Mouse (Mus musculus) intestine, embryonic 16.5 days (tissue): Measurements from ENCODE around the gene Hdac7. TPM values are rescaled to one million over a fixed set of nuclear protein-coding genes. Genes with fewer than 3 reads are reported as not detected.

ENCODE experiments used
- ATAC-seq: fragments of 200-750 bp; cut with Nextera tagmentation; 2 replicates; pipeline ENCODE4 v1.8.0; 2017; ENCODE audit warnings: moderate TSS enrichment, moderate library complexity
- H3K27ac ChIP-seq: fragments of 300-500 bp; sonication (generic); 2 replicates; pipeline ENCODE4 v1.5.1; 2014; ENCODE audit warnings: mild to moderate bottlenecking, low read length
- H3K27me3 ChIP-seq: fragments of 300-500 bp; sonication (generic); replicated peaks from 2 replicates; pipeline ENCODE4 v1.6.1; 2014; ENCODE audit warnings: low read length, control low read depth, mixed read lengths; ENCODE audit not compliant: control insufficient read depth, insufficient read depth
- H3K36me3 ChIP-seq: fragments of 300-500 bp; sonication (generic); 2 replicates; pipeline ENCODE4 v1.6.1; 2014; ENCODE audit warnings: low read length, control low read depth; ENCODE audit not compliant: control insufficient read depth, insufficient read depth
- H3K4me1 ChIP-seq: fragments of 300-500 bp; sonication (generic); 2 replicates; pipeline ENCODE4 v1.6.1; 2014; ENCODE audit warnings: low read length, control low read depth, mixed read lengths; ENCODE audit not compliant: control insufficient read depth, insufficient read depth
- H3K4me2 ChIP-seq: fragments of 300-500 bp; sonication (generic); 2 replicates; pipeline ENCODE4 v1.6.1; 2014; ENCODE audit warnings: low read depth, low read length, control low read depth
- H3K4me3 ChIP-seq: fragments of 300-500 bp; sonication (generic); 2 replicates; pipeline ENCODE4 v1.5.1; 2014; ENCODE audit warnings: mild to moderate bottlenecking, low read length
- H3K9ac ChIP-seq: fragments of 300-500 bp; sonication (generic); 2 replicates; pipeline ENCODE4 v1.6.1; 2014; ENCODE audit warnings: low read depth, low read length
- H3K9me3 ChIP-seq: fragments of 300-500 bp; sonication (generic); 2 replicates; pipeline ENCODE4 v1.6.1; 2016; ENCODE audit warnings: low read length, control low read depth; ENCODE audit not compliant: control insufficient read depth
- WGBS: fragments of 180-500 bp; shearing (Covaris S2); extraction: QIAGEN DNeasy Blood & Tissue Kit; methylation state at CpG from one replicate; pipeline ENCODE4 v1.1.7; 2014; 5-methylcytosine and 5-hydroxymethylcytosine counted together
- polyA plus RNA-seq: library from polyadenylated mRNA; unstranded; fragments of >200 nt; fragmentation: Nextera tagmentation; extraction: Ambion mirVana; gene quantifications from 2 replicates; pipeline ENCODE4 v1.2.1, GENCODE M21; 2015

The Hdac7 gene
- polyA plus RNA-seq, 1 experiment from 2014 or later = 15.8 TPM

DNA sequence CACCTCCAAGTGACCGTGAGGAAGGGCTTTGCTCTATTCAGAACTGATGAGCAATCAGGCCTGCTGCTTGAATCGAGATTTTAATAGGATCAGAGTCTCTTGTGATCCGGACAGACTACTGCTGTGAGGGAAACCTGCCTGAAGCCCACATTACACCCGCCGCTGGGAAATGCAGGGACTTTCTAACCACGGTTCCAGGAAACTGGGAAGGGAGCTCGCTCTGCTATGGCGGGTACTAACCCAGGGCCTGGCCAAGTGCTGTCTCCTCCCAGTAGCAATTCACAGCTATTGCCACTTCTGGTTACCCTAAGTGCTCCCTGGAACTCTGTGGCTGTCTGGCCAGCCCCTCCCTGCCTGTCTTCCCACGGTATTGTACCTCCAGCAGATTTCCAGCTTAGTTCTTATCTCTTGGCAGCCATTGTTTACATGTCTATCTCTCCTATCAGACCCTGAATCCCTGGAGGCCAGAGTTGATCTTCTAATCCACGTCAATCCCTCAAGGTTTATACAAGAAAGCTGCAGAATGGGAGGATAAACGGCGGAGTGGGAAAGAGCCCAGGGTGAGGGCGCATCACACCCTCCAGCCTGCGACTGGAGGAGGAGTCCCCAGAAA, 18.7 kb upstream of the Hdac7 start:
- 41% methylated on average over 14 of the region's 14 CpGs for WGBS

DNA sequence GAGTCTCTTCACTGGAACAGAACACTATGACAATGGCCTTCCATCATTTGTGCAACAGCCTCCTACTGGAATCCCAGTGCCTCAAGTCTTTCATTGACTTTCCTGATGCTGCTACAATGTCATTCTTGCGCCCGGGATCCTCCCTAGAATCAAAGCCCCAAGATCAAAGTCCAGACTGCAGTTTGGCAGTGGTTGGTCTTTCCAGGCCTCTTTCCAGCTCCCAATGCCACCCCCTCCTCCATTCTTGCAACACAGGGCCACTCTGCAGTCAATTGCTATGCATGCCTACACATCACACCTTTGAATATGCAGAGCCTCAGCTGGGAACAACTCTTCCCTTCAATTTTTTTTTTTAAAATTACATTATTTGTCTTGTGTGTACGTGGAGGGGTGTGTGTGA, 16.1 kb upstream of the Hdac7 start:
- Histone ChIP-seq H3K4me2 (no peak overlapping the region), H3K9me3 (no peaks in the 10 kb centered on the region), H3K4me1 (peaks cover 8% of the 10 kb centered on the region), H3K27ac (no peak overlapping the region), H3K4me3 (no peak overlapping the region), H3K27me3 (no peaks in the 10 kb centered on the region), H3K9ac (no peak overlapping the region), H3K36me3 (no peaks in the 10 kb centered on the region)
- WGBS = 91% methylated on average over 3 of the region's 3 CpGs
- no peak for ATAC-seq

More for the DNA sequence above, 18.7 kb upstream of the Hdac7 start:
- Histone ChIP-seq H3K4me3 (no peak overlapping the region), H3K4me2 (no peak overlapping the region), H3K27ac (no peak overlapping the region), H3K4me1 (peaks cover 8% of the 10 kb centered on the region), H3K27me3 (no peaks in the 10 kb centered on the region), H3K9ac (no peak overlapping the region), H3K36me3 (peaks cover 4% of the 10 kb centered on the region; the same call in 1 of the 2 replicates), H3K9me3 (0 out of 2 replicates have a peak, but pooled peaks cover 4% of the 10 kb centered on the region)
- ATAC-seq = peak; percentile 49; the same call in 1 of the 2 replicates

DNA sequence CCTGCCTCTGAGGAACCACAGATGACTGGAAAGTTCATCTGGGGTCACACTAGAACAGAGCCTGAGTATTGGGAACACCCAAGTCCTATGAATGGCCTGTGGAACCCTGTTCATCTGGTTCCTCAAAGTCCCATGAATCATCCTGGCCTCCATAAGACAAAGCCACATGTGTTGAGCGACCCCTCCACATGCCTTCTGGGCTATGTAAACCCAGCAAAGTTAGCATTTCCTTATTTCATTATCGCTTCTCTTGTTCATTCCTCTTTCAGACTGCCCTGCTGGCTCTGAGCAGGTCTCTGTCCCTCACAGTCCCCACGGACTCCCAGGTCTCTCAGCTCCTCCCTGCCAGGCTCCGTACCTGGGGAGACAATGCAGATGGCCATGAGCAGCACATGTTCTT, 14.1 kb upstream of the Hdac7 start:
- Histone ChIP-seq H3K9me3 (no peaks in the 10 kb centered on the region), H3K27ac (no peak overlapping the region)

DNA sequence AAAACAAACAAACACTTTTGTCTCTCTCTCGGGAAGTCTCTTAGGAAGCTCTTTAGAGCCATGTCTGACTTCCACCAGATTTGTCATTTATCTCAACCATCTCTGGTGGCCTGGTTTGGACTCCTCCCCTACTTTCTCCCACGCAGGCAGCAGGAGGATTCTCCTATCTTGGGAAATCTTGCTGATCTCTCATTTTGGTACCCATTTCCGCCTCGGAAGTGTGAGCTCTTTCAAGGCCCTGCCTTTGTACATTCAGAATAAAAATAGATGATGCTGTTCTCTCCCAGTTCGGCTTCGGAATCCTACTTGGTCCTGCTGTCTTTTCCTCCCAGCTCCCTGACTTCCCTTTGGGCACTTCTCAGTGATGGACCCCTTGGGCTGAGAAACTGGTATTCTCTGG, 10.2 kb upstream of the Hdac7 start:
- no peak for ATAC-seq
- peaks cover 3% of the 10 kb centered on the region; the same call in 1 of the 2 replicates for H3K4me1 ChIP-seq
- H3K9ac ChIP-seq = no peak overlapping the region
- H3K4me2 ChIP-seq = no peak overlapping the region
- H3K9me3 ChIP-seq = no peaks in the 10 kb centered on the region
- no peak overlapping the region for H3K27ac ChIP-seq
- H3K27me3 ChIP-seq = no peaks in the 10 kb centered on the region
- WGBS = 58% methylated on average over 6 of the region's 6 CpGs
- H3K36me3 ChIP-seq = no peaks in the 10 kb centered on the region
- no peak overlapping the region for H3K4me3 ChIP-seq

More for the DNA sequence above, 14.1 kb upstream of the Hdac7 start:
- Histone ChIP-seq H3K4me2 (no peak overlapping the region), H3K4me3 (no peak overlapping the region), H3K9ac (no peak overlapping the region), H3K36me3 (no peaks in the 10 kb centered on the region), H3K4me1 (peaks cover 10% of the 10 kb centered on the region), H3K27me3 (no peaks in the 10 kb centered on the region)
- no peak for ATAC-seq
- WGBS = 76% methylated on average over 4 of the region's 4 CpGs

DNA sequence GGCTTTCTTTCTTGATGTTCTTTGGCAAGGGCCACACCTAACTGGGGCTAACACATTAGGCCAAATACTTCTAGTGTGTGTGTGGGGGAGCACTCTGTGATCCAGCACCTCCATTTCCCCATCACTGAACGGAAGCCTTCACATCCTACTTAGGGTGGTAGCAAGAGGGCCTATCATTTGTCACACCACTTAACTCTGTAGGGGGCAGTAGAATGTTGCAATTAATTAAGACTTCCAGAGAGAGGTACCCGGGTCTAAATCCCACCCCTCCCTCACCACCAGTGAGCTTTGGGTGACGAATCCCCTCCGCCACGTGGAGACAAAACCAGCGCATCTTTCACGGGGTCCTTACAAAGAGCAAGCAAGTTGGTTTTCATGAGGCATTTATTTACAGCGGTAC, 9.8 kb upstream of the Hdac7 start:
- Histone ChIP-seq H3K36me3 (no peaks in the 10 kb centered on the region), H3K4me2 (no peak overlapping the region), H3K9ac (no peak overlapping the region), H3K27me3 (no peaks in the 10 kb centered on the region), H3K9me3 (no peaks in the 10 kb centered on the region), H3K27ac (no peak overlapping the region), H3K4me1 (peaks cover 3% of the 10 kb centered on the region; the same call in 1 of the 2 replicates), H3K4me3 (no peak overlapping the region)
- no peak for ATAC-seq
- 51% methylated on average over 8 of the region's 8 CpGs for WGBS

DNA sequence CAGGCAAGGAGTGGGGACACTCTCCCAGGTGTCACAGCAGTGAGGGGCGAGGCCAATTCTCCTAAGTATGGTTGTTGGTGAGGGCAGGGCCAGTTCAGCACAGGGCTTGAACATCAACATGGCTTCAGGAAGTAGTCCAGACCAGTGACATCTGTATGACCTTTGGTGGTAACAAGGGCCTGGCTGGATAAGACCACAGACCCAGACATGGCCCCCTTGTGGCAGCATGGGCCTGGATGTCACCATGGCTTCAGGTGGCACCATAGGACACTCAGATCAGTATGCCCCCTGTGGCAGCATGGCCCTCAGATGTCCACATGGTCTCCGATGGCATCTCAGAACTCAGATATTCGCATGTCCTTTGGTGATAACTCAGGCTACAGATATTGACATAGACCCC, 8.0 kb upstream of the Hdac7 start:
- no peak for ATAC-seq
- Histone ChIP-seq H3K4me2 (no peak overlapping the region), H3K9ac (no peak overlapping the region), H3K27ac (no peak overlapping the region), H3K4me1 (peaks cover 3% of the 10 kb centered on the region; the same call in 1 of the 2 replicates), H3K4me3 (no peak overlapping the region), H3K9me3 (no peaks in the 10 kb centered on the region), H3K36me3 (no peaks in the 10 kb centered on the region), H3K27me3 (no peaks in the 10 kb centered on the region)
- 91% methylated on average over 3 of the region's 3 CpGs for WGBS

DNA sequence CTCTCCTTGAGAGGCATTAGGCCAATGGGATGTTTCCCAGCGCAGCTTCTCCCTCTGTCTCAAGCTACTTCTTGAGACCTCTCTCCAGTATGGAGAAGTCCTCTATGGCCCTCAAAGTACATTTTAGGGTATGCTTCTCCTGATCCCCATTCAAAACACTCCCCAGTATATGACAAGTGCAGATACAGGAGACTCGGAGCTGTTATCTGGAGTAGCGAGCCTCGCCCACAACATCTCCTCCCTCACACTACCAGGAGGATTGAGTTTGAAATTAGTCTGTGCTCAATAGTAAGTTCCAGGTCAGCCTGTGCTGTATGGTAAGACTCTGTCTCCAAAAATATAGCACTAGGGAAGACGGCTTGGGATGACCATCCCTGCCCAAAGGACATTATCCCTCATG, 6.7 kb upstream of the Hdac7 start:
- Histone ChIP-seq H3K4me1 (peaks cover 3% of the 10 kb centered on the region; the same call in 1 of the 2 replicates), H3K27ac (no peak overlapping the region), H3K9me3 (no peaks in the 10 kb centered on the region), H3K9ac (no peak overlapping the region), H3K36me3 (no peaks in the 10 kb centered on the region), H3K27me3 (no peaks in the 10 kb centered on the region), H3K4me2 (no peak overlapping the region), H3K4me3 (no peak overlapping the region)
- ATAC-seq = no peak
- WGBS = 83% methylated on average over 5 of the region's 5 CpGs

DNA sequence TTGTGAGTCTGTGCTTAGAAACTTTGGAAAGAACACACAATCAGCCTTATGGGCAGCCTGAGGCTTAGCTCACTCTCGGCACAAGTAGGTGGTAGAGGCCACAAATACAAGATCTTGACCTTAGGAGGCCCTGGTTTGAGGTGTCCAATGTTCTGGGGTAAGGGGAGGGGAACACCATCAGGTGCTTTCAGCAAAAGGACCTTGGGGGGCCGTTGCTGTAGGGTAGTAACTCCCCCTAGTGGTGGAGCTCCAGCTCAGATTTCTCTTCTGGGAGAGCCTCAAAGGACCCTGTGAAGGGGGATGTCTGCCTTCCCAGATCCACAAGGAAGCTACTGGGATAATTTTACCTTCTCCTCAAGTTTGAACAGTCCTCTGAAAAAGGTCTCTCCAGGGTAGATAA, 6.1 kb upstream of the Hdac7 start:
- no peak for ATAC-seq
- Histone ChIP-seq H3K9ac (no peak overlapping the region), H3K9me3 (no peaks in the 10 kb centered on the region), H3K27ac (no peak overlapping the region), H3K4me1 (peaks cover 3% of the 10 kb centered on the region; the same call in 1 of the 2 replicates), H3K4me3 (no peak overlapping the region), H3K36me3 (no peaks in the 10 kb centered on the region), H3K27me3 (no peaks in the 10 kb centered on the region), H3K4me2 (no peak overlapping the region)
- 32% methylated on average over 2 of the region's 2 CpGs for WGBS

DNA sequence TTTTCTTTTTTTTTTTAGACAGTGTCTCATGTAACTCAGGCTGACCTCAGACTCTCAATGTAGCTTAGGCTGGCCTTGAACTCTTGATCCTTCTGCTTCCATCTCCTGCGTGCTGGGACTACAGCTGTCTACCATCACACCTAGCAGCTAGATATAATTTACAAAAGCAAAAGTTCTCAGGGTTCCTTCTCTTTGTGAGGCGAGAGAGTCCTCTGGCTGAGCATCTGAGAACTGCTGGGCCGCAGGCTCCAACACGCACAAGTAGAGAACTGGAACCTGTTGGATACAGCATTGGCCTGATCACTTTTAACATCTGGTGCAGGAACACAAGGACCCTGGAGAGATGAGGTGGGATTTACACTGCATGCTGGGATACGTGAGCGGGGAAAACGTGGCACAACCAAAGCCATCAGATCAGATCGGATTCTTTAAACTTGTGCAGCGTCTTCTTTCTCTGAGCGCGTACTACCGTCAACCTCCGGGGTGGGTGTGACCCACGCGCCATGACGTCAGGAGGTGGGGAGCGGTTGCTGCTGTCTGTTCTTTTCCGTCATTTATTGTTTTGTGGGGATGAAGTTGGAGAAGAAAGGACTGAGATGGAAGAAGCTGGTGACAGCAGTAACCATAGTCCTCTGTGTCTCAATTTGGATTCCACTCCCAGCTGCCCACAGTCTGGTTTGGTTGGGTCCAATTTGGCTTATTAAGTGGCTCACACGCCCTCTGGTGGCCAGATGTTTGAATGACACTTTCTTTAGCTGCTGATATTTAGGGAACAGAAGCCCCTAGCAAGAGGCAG, 5.0 kb upstream of the Hdac7 start:
- Histone ChIP-seq H3K27ac (no peak overlapping the region), H3K36me3 (no peaks in the 10 kb centered on the region), H3K4me2 (peak overlapping the region; percentile 80), H3K9me3 (no peaks in the 10 kb centered on the region), H3K4me1 (no peaks in the 10 kb centered on the region), H3K27me3 (no peaks in the 10 kb centered on the region), H3K4me3 (peak overlapping the region; percentile 43), H3K9ac (peak overlapping the region; percentile 41)
- peak; percentile 73 for ATAC-seq
- WGBS = 3% methylated on average over 19 of the region's 19 CpGs
